8 mouse cellular contexts compared by ENCODE assay signal in the genomic region with DNA sequence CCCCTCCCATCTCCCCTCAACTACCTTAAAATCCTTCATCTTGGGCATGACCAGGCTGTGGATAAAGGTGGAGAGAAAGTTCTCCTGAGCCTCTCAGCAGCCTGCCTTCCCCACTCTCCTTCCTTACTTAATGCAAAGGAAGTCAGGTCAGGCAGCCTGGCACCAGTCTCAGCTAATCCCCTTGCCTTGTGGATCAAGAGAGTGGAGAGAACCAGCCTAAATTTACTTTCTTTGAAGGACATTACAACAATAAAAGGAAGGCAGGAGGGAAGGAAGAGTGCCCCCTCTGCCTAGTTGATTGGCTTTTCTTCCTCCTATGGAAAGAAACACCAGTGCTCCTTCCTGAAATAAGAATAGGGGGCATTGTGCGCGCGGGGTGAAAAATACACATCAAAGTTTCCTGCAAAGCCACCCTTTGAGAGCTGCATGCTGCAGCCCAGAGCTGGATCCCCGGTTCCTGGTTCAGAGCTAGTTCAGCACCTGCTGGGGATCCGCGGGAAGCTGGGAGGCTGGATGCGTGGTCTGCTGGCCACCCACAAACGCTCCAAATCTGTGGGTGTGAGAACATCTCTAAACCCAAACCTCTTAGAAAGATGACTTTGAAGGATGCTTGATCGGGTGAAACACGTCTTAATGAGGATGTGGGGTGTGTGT. TPM values are rescaled to one million over a fixed set of nuclear protein-coding genes. Genes with fewer than 3 reads are reported as not detected.
DNase-seq lines count a peak whose midpoint lies in the region; ATAC-seq and TF ChIP-seq lines count a peak whose summit lies in the region.

No protein-coding gene starts in this region.

- TF ChIP-seq POLR2A in bone marrow, adult 2 months (IDR thresholded peaks at IDR 0.05; ENCODE audit: borderline replicate concordance, control insufficient read depth, low read depth, low read length): no peak
- no peak for TF ChIP-seq POLR2A in small intestine, adult 2 months (IDR thresholded peaks at IDR 0.05; ENCODE audit: low read depth, low read length)

- no peak for TF ChIP-seq CTCF in layer of hippocampus, adult 2 months (conservative IDR thresholded peaks at IDR 0.05)
- TF ChIP-seq CTCF in bone marrow, adult 2 months (IDR thresholded peaks at IDR 0.05; ENCODE audit: control insufficient read depth, insufficient read depth, low read length): no peak
- no peak for TF ChIP-seq CTCF in small intestine, adult 2 months (IDR thresholded peaks at IDR 0.05; ENCODE audit: extremely low read depth, insufficient read length, insufficient replicate concordance, low read depth, low read length)

- no peaks in the 10 kb centered on the region for H3K36me3 ChIP-seq in forebrain, embryonic 14.5 days (ENCODE audit: control insufficient read depth, insufficient read depth, low read length)
- no peaks in the 10 kb centered on the region for H3K36me3 ChIP-seq in intestine, embryonic 15.5 days
- H3K36me3 ChIP-seq in small intestine, adult 2 months (ENCODE audit: control insufficient read depth, insufficient read depth, low read length): no peaks in the 10 kb centered on the region

- WGBS in bone marrow, adult 2 months: under 1% methylated on average over 10 of the region's 10 CpGs
- 1% methylated on average over 10 of the region's 10 CpGs for WGBS in forebrain, embryonic 14.5 days
- under 1% methylated on average over 10 of the region's 10 CpGs for WGBS in intestine, embryonic 15.5 days
- 1% methylated on average over 10 of the region's 10 CpGs for WGBS in small intestine, adult 2 months

- H3K9me3 ChIP-seq in forebrain, embryonic 14.5 days (replicated peaks; ENCODE audit: control insufficient read depth, low read length): no peaks in the 10 kb centered on the region
- no peaks in the 10 kb centered on the region for H3K9me3 ChIP-seq in intestine, embryonic 15.5 days

- H3K4me3 ChIP-seq in layer of hippocampus, adult 2 months: peak overlapping the region; percentile 40
- H3K4me3 ChIP-seq in bone marrow, adult 2 months (replicated peaks; ENCODE audit: control insufficient read depth, low read depth, low read length): peak overlapping the region; percentile 29
- peak overlapping the region; percentile 34 for H3K4me3 ChIP-seq in forebrain, embryonic 14.5 days (ENCODE audit: low read depth, low read length)
- peak overlapping the region; percentile 52 for H3K4me3 ChIP-seq in intestine, embryonic 15.5 days (replicated peaks)
- peak overlapping the region; percentile 79 for H3K4me3 ChIP-seq in small intestine, adult 2 months (ENCODE audit: low read depth, low read length)

- peak overlapping the region; percentile 59 for H3K9ac ChIP-seq in forebrain, embryonic 14.5 days (ENCODE audit: low read length)
- H3K9ac ChIP-seq in intestine, embryonic 15.5 days: peak overlapping the region; percentile 53

- no peaks in the 10 kb centered on the region; the same call in 1 of the 2 replicates for H3K27me3 ChIP-seq in forebrain, embryonic 14.5 days (replicated peaks; ENCODE audit: control insufficient read depth, insufficient read depth, low read length)
- H3K27me3 ChIP-seq in intestine, embryonic 15.5 days (replicated peaks): no peaks in the 10 kb centered on the region
- H3K27me3 ChIP-seq in small intestine, adult 2 months (ENCODE audit: control insufficient read depth, insufficient read depth, low read length): no peaks in the 10 kb centered on the region

- no peak overlapping the region for H3K27ac ChIP-seq in layer of hippocampus, adult 2 months
- H3K27ac ChIP-seq in bone marrow, adult 2 months (ENCODE audit: control insufficient read depth, insufficient read depth, low read depth, low read length, poor library complexity): no peak overlapping the region
- H3K27ac ChIP-seq in forebrain, embryonic 14.5 days (ENCODE audit: low read depth, low read length): no peak overlapping the region
- H3K27ac ChIP-seq in intestine, embryonic 15.5 days: peak overlapping the region; percentile 77
- H3K27ac ChIP-seq in small intestine, adult 2 months (ENCODE audit: insufficient read depth, low read depth, low read length): peak overlapping the region; percentile 58

- H3K4me2 ChIP-seq in forebrain, embryonic 14.5 days (ENCODE audit: low read length): peak overlapping the region; percentile 77
- peak overlapping the region; percentile 84 for H3K4me2 ChIP-seq in intestine, embryonic 15.5 days (replicated peaks)

- no peak for DNase-seq in layer of hippocampus, adult 2 months (ENCODE audit: low spot score in 2 of 2)
- no peak for DNase-seq in layer of hippocampus, postnatal 36 days
- peak; percentile 28 for DNase-seq in forebrain, embryonic 14.5 days (ENCODE audit: low spot score)
- DNase-seq in c-Kit-positive CD71-positive TER-119-positive erythroid progenitor cells, embryonic 14.5 days (ENCODE audit: low spot score): no peak

- peak; percentile 67 for ATAC-seq in forebrain, embryonic 14.5 days
- ATAC-seq in intestine, embryonic 15.5 days: peak; percentile 74
- peak; percentile 23 for ATAC-seq in megakaryocyte progenitor cell, adult 5-6 weeks (replicated peaks; ENCODE audit: poor library complexity)

- H3K4me1 ChIP-seq in bone marrow, adult 2 months (ENCODE audit: control insufficient read depth, insufficient read depth, low read length): no peaks in the 10 kb centered on the region; the same call in 1 of the 2 replicates
- peaks cover 9% of the 10 kb centered on the region; the same call in 1 of the 2 replicates for H3K4me1 ChIP-seq in forebrain, embryonic 14.5 days (ENCODE audit: control insufficient read depth, insufficient read depth, low read length)
- 0 out of 2 replicates have a peak, but pooled peaks cover 5% of the 10 kb centered on the region for H3K4me1 ChIP-seq in intestine, embryonic 15.5 days (replicated peaks)
- H3K4me1 ChIP-seq in small intestine, adult 2 months (ENCODE audit: control insufficient read depth, insufficient read depth, insufficient read length, low read length): peaks cover 4% of the 10 kb centered on the region; the same call in 1 of the 2 replicates

RNA-seq across cellular contexts. Expression of a gene that starts 0.8 kb away (rescaled TPM):
- total RNA-seq in layer of hippocampus, adult 2 months (2021): under 1 TPM in 1 of 2 experiments, not detected in 1; 0.31 TPM
- under 1 TPM; 0.08 to 0.17 TPM for total RNA-seq in layer of hippocampus, postnatal 36 days (2021)
- 1.5 and 3.2 TPM in 2 replicates for polyA plus RNA-seq in bone marrow, adult 2 months (2011; ENCODE audit: insufficient read depth, insufficient read length, low replicate concordance, missing spikeins)
- polyA plus RNA-seq in forebrain, embryonic 14.5 days (2014; fragmentation: Nextera tagmentation; extraction: Ambion mirVana): 2.0 and 2.7 TPM in 2 replicates
- 7.0 and 9.8 TPM in 2 replicates for polyA plus RNA-seq in intestine, embryonic 15.5 days (2015; fragmentation: Nextera tagmentation; extraction: Ambion mirVana)
- total RNA-seq in megakaryocyte progenitor cell, adult 5-6 weeks (2015): 0.32 and 0.37 TPM in 2 replicates
- 0.04 and 0.47 TPM in 2 replicates for total RNA-seq in megakaryocyte progenitor cell, adult 5-6 weeks (2017)
- polyA plus RNA-seq in small intestine, adult 2 months (2012; rRNA removed): 0.42 and 1.2 TPM in 2 replicates

Comparison
In these comparisons a context has a peak if more than half of its experiments do, and no peak if none do; other contexts are left out.
1. H3K27ac ChIP-seq: peak in intestine, embryonic 15.5 days (single experiment) and small intestine, adult 2 months (single experiment); none in layer of hippocampus, adult 2 months (single experiment), bone marrow, adult 2 months (single experiment) and forebrain, embryonic 14.5 days (single experiment).
2. H3K4me3 ChIP-seq: peak in every context shown above with its lines; median percentile 79 in small intestine, adult 2 months; 52 in intestine, embryonic 15.5 days; 40 in layer of hippocampus, adult 2 months; 34 in forebrain, embryonic 14.5 days; 29 in bone marrow, adult 2 months.
3. ATAC-seq: peak in every context shown above with its lines; median percentile 74 in intestine, embryonic 15.5 days; 67 in forebrain, embryonic 14.5 days; 23 in megakaryocyte progenitor cell, adult 5-6 weeks.